In genomic region chrX:134612285-134612959, GRCm38 (mm10) we compare ENCODE assay signal across 8 mouse cellular contexts. TPM values are rescaled to one million over a fixed set of nuclear protein-coding genes. Genes with fewer than 3 reads are reported as not detected.
DNase-seq lines count a peak whose midpoint lies in the region; ATAC-seq and TF ChIP-seq lines count a peak whose summit lies in the region.

No protein-coding gene starts in this region.

- DNase-seq in Muller cell, postnatal 12 days (ENCODE audit: inconsistent ontology term) = peak; percentile 63
- DNase-seq in brain, adult 2 months (ENCODE audit: low read depth, low spot score) = peak; percentile 49
- no peak for DNase-seq in T-cell, adult 2 months (ENCODE audit: low spot score)

- H3K4me2 ChIP-seq in heart, embryonic 12.5 days = peak overlapping the region; percentile 61
- H3K4me2 ChIP-seq in kidney, embryonic 14.5 days (replicated peaks; ENCODE audit: low read depth, low read length) = peak overlapping the region; percentile 42
- H3K4me2 ChIP-seq in lung, embryonic 16.5 days (ENCODE audit: low read depth, low read length) = peak overlapping the region; percentile 53

- no peaks in the 10 kb centered on the region for H3K4me1 ChIP-seq in heart, embryonic 12.5 days (replicated peaks)
- H3K4me1 ChIP-seq in kidney, embryonic 14.5 days (ENCODE audit: control insufficient read depth, insufficient read depth, low read length) = no peaks in the 10 kb centered on the region
- H3K4me1 ChIP-seq in lung, embryonic 16.5 days (replicated peaks; ENCODE audit: control insufficient read depth, insufficient read depth, low read length) = no peaks in the 10 kb centered on the region
- no peaks in the 10 kb centered on the region for H3K4me1 ChIP-seq in olfactory bulb, adult 2 months (ENCODE audit: control insufficient read depth, insufficient read depth, low read length)

- no peak for TF ChIP-seq CTCF in olfactory bulb, adult 2 months (IDR thresholded peaks at IDR 0.05; ENCODE audit: insufficient read depth, low read depth, low read length)

- peaks cover under 1% of the 10 kb centered on the region; the same call in 1 of the 2 replicates for H3K36me3 ChIP-seq in heart, embryonic 12.5 days
- H3K36me3 ChIP-seq in kidney, embryonic 14.5 days (ENCODE audit: control insufficient read depth, insufficient read depth, low read length) = no peaks in the 10 kb centered on the region
- H3K36me3 ChIP-seq in lung, embryonic 16.5 days (ENCODE audit: control insufficient read depth, insufficient read depth, low read length) = no peaks in the 10 kb centered on the region

- no peaks in the 10 kb centered on the region for H3K27me3 ChIP-seq in heart, embryonic 12.5 days (replicated peaks)
- no peaks in the 10 kb centered on the region for H3K27me3 ChIP-seq in kidney, embryonic 14.5 days (ENCODE audit: control insufficient read depth, insufficient read depth, low read length)
- H3K27me3 ChIP-seq in lung, embryonic 16.5 days (ENCODE audit: control insufficient read depth, insufficient read depth, low read depth, low read length) = no peaks in the 10 kb centered on the region

- H3K9me3 ChIP-seq in heart, embryonic 12.5 days (replicated peaks) = no peaks in the 10 kb centered on the region
- H3K9me3 ChIP-seq in kidney, embryonic 14.5 days (ENCODE audit: control insufficient read depth, low read length) = no peaks in the 10 kb centered on the region
- H3K9me3 ChIP-seq in lung, embryonic 16.5 days (ENCODE audit: control insufficient read depth, low read length) = no peaks in the 10 kb centered on the region

- 0 out of 2 replicates have a peak, but pooled peaks have one; percentile 58 for ATAC-seq in erythroblast, adult 5-6 weeks (replicated peaks; ENCODE audit: low FRiP score, poor library complexity, severe bottlenecking)
- ATAC-seq in heart, embryonic 12.5 days (ENCODE audit: insufficient number of reproducible peaks, low FRiP score) = peak; percentile 90
- ATAC-seq in kidney, embryonic 14.5 days (ENCODE audit: low FRiP score, low TSS enrichment) = peak; percentile 93
- ATAC-seq in lung, embryonic 16.5 days (ENCODE audit: low read depth) = peak; percentile 94

- peak overlapping the region; percentile 89 for H3K27ac ChIP-seq in heart, embryonic 12.5 days (ENCODE audit: poor library complexity, severe bottlenecking)
- H3K27ac ChIP-seq in kidney, embryonic 14.5 days (ENCODE audit: low read depth, low read length) = peak overlapping the region; percentile 85
- peak overlapping the region; percentile 93 for H3K27ac ChIP-seq in lung, embryonic 16.5 days (ENCODE audit: low read length)
- H3K27ac ChIP-seq in olfactory bulb, adult 2 months (ENCODE audit: insufficient read depth, low read depth, low read length) = peak overlapping the region; percentile 69

- 23% methylated on average over 14 of the region's 15 CpGs for WGBS in heart, embryonic 12.5 days
- whole genome bisulfite sequencing in kidney, embryonic 14.5 days = 16% methylated on average over 15 of the region's 15 CpGs
- 7% methylated on average over 13 of the region's 15 CpGs for WGBS in lung, embryonic 16.5 days
- WGBS in olfactory bulb, adult 2 months = 21% methylated on average over 15 of the region's 15 CpGs

- TF ChIP-seq POLR2A in olfactory bulb, adult 2 months (IDR thresholded peaks at IDR 0.05; ENCODE audit: insufficient read depth, low read depth, low read length) = no peak

- H3K4me3 ChIP-seq in heart, embryonic 12.5 days = peak overlapping the region; percentile 41
- peak overlapping the region; percentile 23 for H3K4me3 ChIP-seq in kidney, embryonic 14.5 days (ENCODE audit: low read length)
- peak overlapping the region; percentile 45 for H3K4me3 ChIP-seq in lung, embryonic 16.5 days (ENCODE audit: low read length)
- H3K4me3 ChIP-seq in olfactory bulb, adult 2 months (ENCODE audit: insufficient read depth, low read depth, low read length) = peak overlapping the region; percentile 54

- H3K9ac ChIP-seq in heart, embryonic 12.5 days = peak overlapping the region; percentile 17; the same call in 1 of the 2 replicates
- peak overlapping the region; percentile 34; the same call in 1 of the 2 replicates for H3K9ac ChIP-seq in kidney, embryonic 14.5 days (ENCODE audit: low read depth, low read length)
- peak overlapping the region; percentile 59 for H3K9ac ChIP-seq in lung, embryonic 16.5 days (ENCODE audit: low read length)

RNA-seq across cellular contexts. Expression of gene Hnrnph2, which starts 11.4 kb away (rescaled TPM):
- total RNA-seq in erythroblast, adult 5-6 weeks (2015; ENCODE audit: low replicate concordance) = 36.5 and 47.0 TPM in 2 replicates
- total RNA-seq in erythroblast, adult 5-6 weeks (2017; ENCODE audit: low replicate concordance) = 76.8 and 92.0 TPM in 2 replicates
- 124 and 128 TPM in 2 replicates for polyA plus RNA-seq in heart, embryonic 12.5 days (2016; fragmentation: Nextera tagmentation; extraction: Ambion mirVana)
- polyA plus RNA-seq in kidney, embryonic 14.5 days (2014; fragmentation: Nextera tagmentation; extraction: Ambion mirVana) = 91.6 and 99.6 TPM in 2 replicates
- 160 and 172 TPM in 2 replicates for polyA plus RNA-seq in lung, embryonic 16.5 days (2015; fragmentation: Nextera tagmentation; extraction: Ambion mirVana)
- polyA plus RNA-seq in olfactory bulb, adult 2 months (2012; ENCODE audit: insufficient read depth, insufficient read length, low replicate concordance, missing spikeins) = not detected in 2 replicates

RNA-seq across cellular contexts. Expression of gene Gla, which starts 11.5 kb away (rescaled TPM):
- total RNA-seq in erythroblast, adult 5-6 weeks (2015; ENCODE audit: low replicate concordance) = 2.1 and 3.3 TPM in 2 replicates
- total RNA-seq in erythroblast, adult 5-6 weeks (2017; ENCODE audit: low replicate concordance) = 2.2 and 4.0 TPM in 2 replicates
- polyA plus RNA-seq in heart, embryonic 12.5 days (2016; fragmentation: Nextera tagmentation; extraction: Ambion mirVana) = 3.8 and 4.9 TPM in 2 replicates
- polyA plus RNA-seq in kidney, embryonic 14.5 days (2014; fragmentation: Nextera tagmentation; extraction: Ambion mirVana) = 5.0 and 6.3 TPM in 2 replicates
- 6.9 TPM in 2 replicates for polyA plus RNA-seq in lung, embryonic 16.5 days (2015; fragmentation: Nextera tagmentation; extraction: Ambion mirVana)
- polyA plus RNA-seq in olfactory bulb, adult 2 months (2012; ENCODE audit: insufficient read depth, insufficient read length, low replicate concordance, missing spikeins) = not detected in 2 replicates

RNA-seq across cellular contexts. Expression of gene Rpl36a, which starts 27.0 kb away (rescaled TPM):
- total RNA-seq in erythroblast, adult 5-6 weeks (2015; ENCODE audit: low replicate concordance) = 266 and 403 TPM in 2 replicates
- total RNA-seq in erythroblast, adult 5-6 weeks (2017; ENCODE audit: low replicate concordance) = 548 and 594 TPM in 2 replicates
- 287 and 289 TPM in 2 replicates for polyA plus RNA-seq in heart, embryonic 12.5 days (2016; fragmentation: Nextera tagmentation; extraction: Ambion mirVana)
- 515 and 711 TPM in 2 replicates for polyA plus RNA-seq in kidney, embryonic 14.5 days (2014; fragmentation: Nextera tagmentation; extraction: Ambion mirVana)
- 359 and 439 TPM in 2 replicates for polyA plus RNA-seq in lung, embryonic 16.5 days (2015; fragmentation: Nextera tagmentation; extraction: Ambion mirVana)
- polyA plus RNA-seq in olfactory bulb, adult 2 months (2012; ENCODE audit: insufficient read depth, insufficient read length, low replicate concordance, missing spikeins) = not detected in 2 replicates

RNA-seq across cellular contexts. Expression of gene Btk, which starts 29.1 kb away (rescaled TPM):
- total RNA-seq in erythroblast, adult 5-6 weeks (2015; ENCODE audit: low replicate concordance) = 11.9 and 14.2 TPM in 2 replicates
- total RNA-seq in erythroblast, adult 5-6 weeks (2017; ENCODE audit: low replicate concordance) = 4.6 and 16.4 TPM in 2 replicates
- 1.2 and 1.3 TPM in 2 replicates for polyA plus RNA-seq in heart, embryonic 12.5 days (2016; fragmentation: Nextera tagmentation; extraction: Ambion mirVana)
- 0.31 and 0.41 TPM in 2 replicates for polyA plus RNA-seq in kidney, embryonic 14.5 days (2014; fragmentation: Nextera tagmentation; extraction: Ambion mirVana)
- 1.9 and 2.1 TPM in 2 replicates for polyA plus RNA-seq in lung, embryonic 16.5 days (2015; fragmentation: Nextera tagmentation; extraction: Ambion mirVana)
- not detected in 2 replicates for polyA plus RNA-seq in olfactory bulb, adult 2 months (2012; ENCODE audit: insufficient read depth, insufficient read length, low replicate concordance, missing spikeins)
